ENCODE assay signal across 16 mouse cellular contexts in the genomic region with DNA sequence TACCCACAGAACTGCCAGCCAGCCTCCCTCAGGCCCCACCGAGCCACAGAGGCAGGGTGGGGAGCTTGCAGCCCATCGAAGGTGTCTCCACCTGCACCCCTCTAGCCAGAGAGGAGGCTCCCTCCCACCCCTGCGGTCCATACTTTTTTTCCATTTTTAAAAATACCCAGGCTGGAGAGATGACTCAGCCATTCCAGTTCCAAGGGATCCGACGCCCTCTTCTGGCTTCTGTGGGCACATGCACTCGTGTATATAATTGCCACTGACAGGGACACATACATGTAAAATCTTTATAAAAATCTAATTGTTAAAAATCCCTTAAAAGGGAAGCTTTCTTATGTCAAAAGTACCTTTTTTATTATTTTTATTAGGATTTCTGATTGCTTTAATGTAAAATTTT. TPM values are rescaled to one million over a fixed set of nuclear protein-coding genes. Genes with fewer than 3 reads are reported as not detected.
DNase-seq lines count a peak whose midpoint lies in the region; ATAC-seq and TF ChIP-seq lines count a peak whose summit lies in the region.
"Had no signal": no experiment of that assay in that cellular context is flagged by ENCODE, and none has a peak within 500 bp of the region (broad histone marks: within the 10 kb centered on the region; RNA-seq: fewer than 3 reads in every experiment).

No protein-coding gene starts in this region.

- H3K36me3 ChIP-seq in E14TG2a.4 (ENCODE audit: insufficient read depth, low read length) = no peaks in the 10 kb centered on the region

- H3K4me1 ChIP-seq in E14TG2a.4 (replicated peaks; ENCODE audit: low read depth, low read length) = peaks cover 75% of the 10 kb centered on the region
- H3K4me1 ChIP-seq: embryonic facial prominence, embryonic 13.5 days; forebrain, embryonic 15.5 days had no signal

- peak; percentile 36 for DNase-seq in adrenal gland, postnatal 14 days
- DNase-seq in adrenal gland, postnatal 10 days = no peak
- DNase-seq in layer of hippocampus, adult 2 months (ENCODE audit: low spot score in 2 of 2) = no peak
- DNase-seq in layer of hippocampus, adult 11-12 months (ENCODE audit: low spot score) = no peak
- peak; percentile 15 for DNase-seq in induced T-regulatory cell, adult 2 months (ENCODE audit: low read depth)
- no peak for DNase-seq in kidney, adult 8-10 months
- DNase-seq: cerebellum, adult 18-20 months; left cerebral cortex, postnatal 4 days; thymus, postnatal 14 days had no signal

- no peaks in the 10 kb centered on the region for H3K27me3 ChIP-seq in E14TG2a.4 (ENCODE audit: insufficient read depth, low read length)
- H3K27me3 ChIP-seq: embryonic facial prominence, embryonic 13.5 days; forebrain, embryonic 15.5 days; hindbrain, embryonic 15.5 days had no signal

- H3K4me3 ChIP-seq in layer of hippocampus, adult 2 months = no peak overlapping the region
- no peak overlapping the region for H3K4me3 ChIP-seq in E14TG2a.4 (replicated peaks; ENCODE audit: low read length)
- H3K4me3 ChIP-seq: embryonic facial prominence, embryonic 13.5 days; forebrain, embryonic 15.5 days; heart, embryonic 10.5 days; hindbrain, embryonic 15.5 days had no signal

- H3K9me3 ChIP-seq in E14TG2a.4 (ENCODE audit: low read length) = peaks cover 4% of the 10 kb centered on the region
- H3K9me3 ChIP-seq: embryonic facial prominence, embryonic 13.5 days; forebrain, embryonic 15.5 days; heart, embryonic 10.5 days; hindbrain, embryonic 15.5 days had no signal

- peak; percentile 56 for TF ChIP-seq CTCF in layer of hippocampus, adult 2 months (conservative IDR thresholded peaks at IDR 0.05)
- TF ChIP-seq CTCF in E14TG2a.4 (conservative IDR thresholded peaks at IDR 0.05; ENCODE audit: low read length) = peak; percentile 36

- no peak for ATAC-seq in activated CD4-positive, CD25-positive, alpha-beta regulatory T cell, adult 4 months
- ATAC-seq: forebrain, embryonic 15.5 days had no signal

- H3K27ac ChIP-seq in layer of hippocampus, adult 2 months = no peak overlapping the region
- H3K27ac ChIP-seq: embryonic facial prominence, embryonic 13.5 days; forebrain, embryonic 15.5 days; heart, embryonic 10.5 days; hindbrain, embryonic 15.5 days; macrophage had no signal

RNA-seq across cellular contexts. Expression of a gene that starts 13.7 kb away (rescaled TPM):
- total RNA-seq in adrenal gland, postnatal 14 days (2021) = 58.5 and 58.7 TPM in 2 replicates
- 10 to 100 TPM; 65.6 to 72.7 TPM for total RNA-seq in adrenal gland, postnatal 10 days (2021)
- 10 to 100 TPM; 48.4 to 50.1 TPM for total RNA-seq in layer of hippocampus, adult 2 months (2021)
- polyA plus RNA-seq in activated CD4-positive, CD25-positive, alpha-beta regulatory T cell, adult 4 months (2017; shearing (Covaris generic)) = 10 to 100 TPM; 22.3 to 23.5 TPM
- polyA plus RNA-seq: macrophage had no signal

RNA-seq across cellular contexts. Expression of a gene that starts 59.9 kb away (rescaled TPM):
- total RNA-seq in adrenal gland, postnatal 14 days (2021) = 20.2 and 21.8 TPM in 2 replicates
- 10 to 100 TPM; 19.0 to 25.4 TPM for total RNA-seq in adrenal gland, postnatal 10 days (2021)
- total RNA-seq in layer of hippocampus, adult 2 months (2021) = 10 to 100 TPM; 18.3 to 20.6 TPM
- 1 to 10 TPM; 8.1 to 9.5 TPM for polyA plus RNA-seq in activated CD4-positive, CD25-positive, alpha-beta regulatory T cell, adult 4 months (2017; shearing (Covaris generic))

RNA-seq across cellular contexts. Expression of a gene that starts 60.0 kb away (rescaled TPM):
- total RNA-seq in adrenal gland, postnatal 14 days (2021) = 87.2 and 89.9 TPM in 2 replicates
- 10 to 100 TPM; 63.0 to 85.4 TPM for total RNA-seq in adrenal gland, postnatal 10 days (2021)
- 10 to 100 TPM; 86.6 to 86.7 TPM for total RNA-seq in layer of hippocampus, adult 2 months (2021)
- 10 to 100 TPM; 18.0 to 20.3 TPM for polyA plus RNA-seq in activated CD4-positive, CD25-positive, alpha-beta regulatory T cell, adult 4 months (2017; shearing (Covaris generic))

Comparison
In these comparisons a context has a peak if more than half of its experiments do, and no peak if none do; other contexts are left out.
1. DNase-seq: peak in adrenal gland, postnatal 14 days (single experiment) and induced T-regulatory cell, adult 2 months (single experiment); none in adrenal gland, postnatal 10 days (single experiment), layer of hippocampus, adult 2 months (0 of 2), layer of hippocampus, adult 11-12 months (single experiment) and kidney, adult 8-10 months (0 of 2).